Mouse (Mus musculus): ENCODE data around the gene Fignl1. TPM values are rescaled to one million over a fixed set of nuclear protein-coding genes. Genes with fewer than 3 reads are reported as not detected.

The Fignl1 gene
- polyA plus RNA-seq, 1 experiment from 2014 or later, result 56.0 TPM

GRCm38 (mm10) chr11:11820737-11821136 is 12.0 kb upstream of the Fignl1 start:
- no peak overlapping the region for H3K4me3 ChIP-seq (ENCODE audit: low read length)
- H3K9ac ChIP-seq (ENCODE audit: low read length), result peak overlapping the region; percentile 49
- no peaks in the 10 kb centered on the region for H3K36me3 ChIP-seq (ENCODE audit: control insufficient read depth, insufficient read depth)
- H3K4me2 ChIP-seq (ENCODE audit: low read depth, low read length), result no peak overlapping the region
- WGBS, result 28% methylated on average over 3 of the region's 3 CpGs
- ATAC-seq (replicated peaks; ENCODE audit: extremely low read depth, insufficient read depth, low FRiP score), result no peak
- H3K27me3 ChIP-seq (ENCODE audit: control insufficient read depth, insufficient read depth, low read length), result no peaks in the 10 kb centered on the region
- H3K9me3 ChIP-seq (replicated peaks; ENCODE audit: control insufficient read depth, low read length), result no peaks in the 10 kb centered on the region
- peaks cover 53% of the 10 kb centered on the region for H3K4me1 ChIP-seq (ENCODE audit: control insufficient read depth, insufficient read depth, low read length)
- peak overlapping the region; percentile 98 for H3K27ac ChIP-seq (ENCODE audit: low read length)

GRCm38 (mm10) chr11:11820251-11820650 is 11.5 kb upstream of the Fignl1 start:
- H3K9me3 ChIP-seq (replicated peaks; ENCODE audit: control insufficient read depth, low read length), result no peaks in the 10 kb centered on the region
- no peaks in the 10 kb centered on the region for H3K27me3 ChIP-seq (ENCODE audit: control insufficient read depth, insufficient read depth, low read length)
- no peaks in the 10 kb centered on the region for H3K36me3 ChIP-seq (ENCODE audit: control insufficient read depth, insufficient read depth)
- WGBS, result 3% methylated on average over 2 of the region's 2 CpGs
- H3K27ac ChIP-seq (ENCODE audit: low read length), result peak overlapping the region; percentile 98
- no peak overlapping the region; the same call in 1 of the 2 replicates for H3K9ac ChIP-seq (ENCODE audit: low read length)
- no peak overlapping the region for H3K4me2 ChIP-seq (ENCODE audit: low read depth, low read length)
- peak; percentile 33 for ATAC-seq (replicated peaks; ENCODE audit: extremely low read depth, insufficient read depth, low FRiP score)
- H3K4me3 ChIP-seq (ENCODE audit: low read length), result no peak overlapping the region
- peaks cover 48% of the 10 kb centered on the region for H3K4me1 ChIP-seq (ENCODE audit: control insufficient read depth, insufficient read depth, low read length)

- H3K27me3 ChIP-seq (ENCODE audit: control insufficient read depth, insufficient read depth, low read length), result no peaks in the 10 kb centered on the region
- H3K27ac ChIP-seq (ENCODE audit: low read length), result no peak overlapping the region
- ATAC-seq (replicated peaks; ENCODE audit: extremely low read depth, insufficient read depth, low FRiP score), result no peak
- H3K9ac ChIP-seq (ENCODE audit: low read length), result no peak overlapping the region
- 96% methylated on average over 5 of the region's 5 CpGs for WGBS
- peaks cover 39% of the 10 kb centered on the region for H3K4me1 ChIP-seq (ENCODE audit: control insufficient read depth, insufficient read depth, low read length)
- no peak overlapping the region for H3K4me3 ChIP-seq (ENCODE audit: low read length)
- no peaks in the 10 kb centered on the region for H3K36me3 ChIP-seq (ENCODE audit: control insufficient read depth, insufficient read depth)
- H3K9me3 ChIP-seq (replicated peaks; ENCODE audit: control insufficient read depth, low read length), result no peaks in the 10 kb centered on the region
- H3K4me2 ChIP-seq (ENCODE audit: low read depth, low read length), result no peak overlapping the region
Observed at GRCm38 (mm10) chr11:11819206-11819605, 10.4 kb upstream of the Fignl1 start.

- no peak overlapping the region for H3K4me3 ChIP-seq (ENCODE audit: low read length)
- no peaks in the 10 kb centered on the region for H3K9me3 ChIP-seq (replicated peaks; ENCODE audit: control insufficient read depth, low read length)
- no peaks in the 10 kb centered on the region for H3K27me3 ChIP-seq (ENCODE audit: control insufficient read depth, insufficient read depth, low read length)
- no peaks in the 10 kb centered on the region for H3K36me3 ChIP-seq (ENCODE audit: control insufficient read depth, insufficient read depth)
- WGBS, result 86% methylated on average over 6 of the region's 6 CpGs
- H3K9ac ChIP-seq (ENCODE audit: low read length), result no peak overlapping the region
- H3K4me2 ChIP-seq (ENCODE audit: low read depth, low read length), result no peak overlapping the region
- H3K4me1 ChIP-seq (ENCODE audit: control insufficient read depth, insufficient read depth, low read length), result peaks cover 36% of the 10 kb centered on the region
- no peak overlapping the region for H3K27ac ChIP-seq (ENCODE audit: low read length)
- ATAC-seq (replicated peaks; ENCODE audit: extremely low read depth, insufficient read depth, low FRiP score), result no peak
Observed at GRCm38 (mm10) chr11:11818797-11819196, 10.0 kb upstream of the Fignl1 start.

GRCm38 (mm10) chr11:11815737-11816136 is 7.0 kb upstream of the Fignl1 start:
- peaks cover 11% of the 10 kb centered on the region for H3K4me1 ChIP-seq (ENCODE audit: control insufficient read depth, insufficient read depth, low read length)
- H3K27me3 ChIP-seq (ENCODE audit: control insufficient read depth, insufficient read depth, low read length), result no peaks in the 10 kb centered on the region
- H3K4me2 ChIP-seq (ENCODE audit: low read depth, low read length), result no peak overlapping the region
- no peak overlapping the region for H3K4me3 ChIP-seq (ENCODE audit: low read length)
- WGBS, result 30% methylated on average over 3 of the region's 3 CpGs
- H3K36me3 ChIP-seq (ENCODE audit: control insufficient read depth, insufficient read depth), result no peaks in the 10 kb centered on the region
- H3K9me3 ChIP-seq (replicated peaks; ENCODE audit: control insufficient read depth, low read length), result no peaks in the 10 kb centered on the region
- ATAC-seq (replicated peaks; ENCODE audit: extremely low read depth, insufficient read depth, low FRiP score), result no peak
- no peak overlapping the region for H3K9ac ChIP-seq (ENCODE audit: low read length)
- peak overlapping the region; percentile 16; the same call in 1 of the 2 replicates for H3K27ac ChIP-seq (ENCODE audit: low read length)

- H3K4me2 ChIP-seq (ENCODE audit: low read depth, low read length), result peak overlapping the region; percentile 61
- H3K4me3 ChIP-seq (ENCODE audit: low read length), result peak overlapping the region; percentile 31
- 15% methylated on average over 9 of the region's 9 CpGs for WGBS
- H3K27me3 ChIP-seq (ENCODE audit: control insufficient read depth, insufficient read depth, low read length), result no peaks in the 10 kb centered on the region
- ATAC-seq (replicated peaks; ENCODE audit: extremely low read depth, insufficient read depth, low FRiP score), result no peak
- peak overlapping the region; percentile 68; the same call in 1 of the 2 replicates for H3K27ac ChIP-seq (ENCODE audit: low read length)
- no peaks in the 10 kb centered on the region for H3K9me3 ChIP-seq (replicated peaks; ENCODE audit: control insufficient read depth, low read length)
- H3K36me3 ChIP-seq (ENCODE audit: control insufficient read depth, insufficient read depth), result no peaks in the 10 kb centered on the region
- H3K9ac ChIP-seq (ENCODE audit: low read length), result peak overlapping the region; percentile 69
- H3K4me1 ChIP-seq (ENCODE audit: control insufficient read depth, insufficient read depth, low read length), result peaks cover 16% of the 10 kb centered on the region
Observed at GRCm38 (mm10) chr11:11811906-11812480, 3.2 kb upstream of the Fignl1 start.

GRCm38 (mm10) chr11:11809404-11810175 is 828 bp upstream of the Fignl1 start:
- H3K4me3 ChIP-seq (ENCODE audit: low read length), result peak overlapping the region; percentile 90
- H3K27me3 ChIP-seq (ENCODE audit: control insufficient read depth, insufficient read depth, low read length), result no peaks in the 10 kb centered on the region
- peak; percentile 12 for ATAC-seq (replicated peaks; ENCODE audit: extremely low read depth, insufficient read depth, low FRiP score)
- H3K9ac ChIP-seq (ENCODE audit: low read length), result peak overlapping the region; percentile 91
- peak overlapping the region; percentile 94 for H3K4me2 ChIP-seq (ENCODE audit: low read depth, low read length)
- 11% methylated on average over 11 of the region's 11 CpGs for WGBS
- peaks cover 3% of the 10 kb centered on the region; the same call in 1 of the 2 replicates for H3K36me3 ChIP-seq (ENCODE audit: control insufficient read depth, insufficient read depth)
- peaks cover 11% of the 10 kb centered on the region for H3K4me1 ChIP-seq (ENCODE audit: control insufficient read depth, insufficient read depth, low read length)
- H3K9me3 ChIP-seq (replicated peaks; ENCODE audit: control insufficient read depth, low read length), result no peaks in the 10 kb centered on the region
- peak overlapping the region; percentile 100 for H3K27ac ChIP-seq (ENCODE audit: low read length)

- peak; percentile 68 for ATAC-seq (replicated peaks; ENCODE audit: extremely low read depth, insufficient read depth, low FRiP score)
- Histone ChIP-seq H3K27me3 (ENCODE audit: control insufficient read depth, insufficient read depth, low read length) (no peaks in the 10 kb centered on the region), H3K9me3 (replicated peaks; ENCODE audit: control insufficient read depth, low read length) (no peaks in the 10 kb centered on the region), H3K27ac (ENCODE audit: low read length) (peak overlapping the region; percentile 100), H3K9ac (ENCODE audit: low read length) (peak overlapping the region; percentile 87), H3K4me1 (ENCODE audit: control insufficient read depth, insufficient read depth, low read length) (peaks cover 11% of the 10 kb centered on the region), H3K36me3 (ENCODE audit: control insufficient read depth, insufficient read depth) (peaks cover 6% of the 10 kb centered on the region), H3K4me2 (ENCODE audit: low read depth, low read length) (peak overlapping the region; percentile 94), H3K4me3 (ENCODE audit: low read length) (peak overlapping the region; percentile 90)
- 4% methylated on average over 25 of the region's 25 CpGs for WGBS
Observed at GRCm38 (mm10) chr11:11808035-11808819, 535 bp downstream of the Fignl1 start.
